Mouse (Mus musculus) effector memory CD4-positive, alpha-beta T cell, adult 7 months (primary cell): ENCODE measurements around the gene Vmn1r173. TPM values are rescaled to one million over a fixed set of nuclear protein-coding genes. Genes with fewer than 3 reads are reported as not detected.

ENCODE experiments used
- polyA plus RNA-seq: library from polyadenylated mRNA; unstranded; fragments of 100-300 nt; shearing (Covaris generic); gene quantifications from one replicate; pipeline ENCODE4 v1.2.1, GENCODE M21; 2017

Gene Vmn1r173
- polyA plus RNA-seq: 0.10 TPM

GRCm38 (mm10) chr7:23700403-23700802 lies at the start of gene Vmn1r173:
Gene Vmn1r173 (plus strand): TSS chr7:23700703.

DNA sequence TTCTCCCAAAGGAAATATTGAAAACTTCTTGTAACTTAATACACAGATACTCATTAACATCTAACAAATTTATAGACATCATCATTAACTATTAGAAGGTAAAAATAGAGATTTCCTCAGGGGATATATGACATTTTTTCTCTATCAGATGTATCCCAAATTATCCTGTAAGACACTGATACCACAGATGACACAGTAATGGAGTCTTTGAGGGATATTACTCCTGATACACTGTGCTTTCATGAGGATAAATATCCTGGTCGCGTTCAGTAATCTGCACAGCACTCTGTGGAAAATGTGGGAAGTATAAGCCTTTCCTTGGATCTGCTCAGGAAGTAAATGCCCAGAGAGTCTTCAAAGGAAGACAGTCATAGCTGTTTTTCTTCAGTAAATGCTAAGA lies 42.5 kb upstream of the Vmn1r173 start, which contains the start of gene Vmn1r172:
TSS of gene Vmn1r172 (plus strand) at position 301 of the 400 bp plus-strand sequence.

DNA sequence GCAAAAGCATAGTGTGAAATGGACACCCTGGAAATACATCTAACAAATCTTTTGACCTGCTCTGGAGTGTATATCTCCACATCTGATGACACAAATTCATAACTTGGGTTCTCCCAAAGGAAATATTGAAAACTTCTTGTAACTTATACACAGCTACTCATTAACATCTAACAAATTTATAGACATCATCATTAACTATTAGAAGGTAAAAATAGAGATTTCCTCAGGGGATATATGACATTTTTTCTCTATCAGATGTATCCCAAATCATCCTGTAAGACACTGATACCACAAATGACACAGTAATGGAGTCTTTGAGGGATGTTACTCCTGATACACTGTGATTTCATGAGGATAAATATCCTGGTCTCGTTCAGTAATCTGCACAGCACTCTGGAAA lies 51.5 kb downstream of the Vmn1r173 start, which contains the start of gene Vmn1r174:
TSS of gene Vmn1r174 (plus strand) at position 301 of the 400 bp plus-strand sequence.

Other genes starting within 250 kb of the Vmn1r173 start
- gene Vmn1r167, start 193.5 kb upstream of the Vmn1r173 start, polyA plus RNA-seq: not detected
- not detected for gene Vmn1r168, start 161.0 kb upstream of the Vmn1r173 start, polyA plus RNA-seq
- not detected for gene Vmn1r169, start 125.2 kb upstream of the Vmn1r173 start, polyA plus RNA-seq
- not detected for gene Vmn1r170, start 94.5 kb upstream of the Vmn1r173 start, polyA plus RNA-seq
- not detected for gene Vmn1r171, start 70.0 kb upstream of the Vmn1r173 start, polyA plus RNA-seq
- gene Vmn1r172, start 42.4 kb upstream of the Vmn1r173 start, polyA plus RNA-seq: not detected
- gene Vmn1r174, start 51.6 kb downstream of the Vmn1r173 start, polyA plus RNA-seq: not detected
- not detected for gene Vmn1r175, start 109.9 kb downstream of the Vmn1r173 start, polyA plus RNA-seq
- not detected for gene Vmn1r176, start 136.7 kb downstream of the Vmn1r173 start, polyA plus RNA-seq
- gene Vmn1r177, start 165.7 kb downstream of the Vmn1r173 start, polyA plus RNA-seq: not detected
- not detected for gene Vmn1r178, start 191.3 kb downstream of the Vmn1r173 start, polyA plus RNA-seq
- gene Vmn1r179, start 226.3 kb downstream of the Vmn1r173 start, polyA plus RNA-seq: 0.26 TPM
- gene Vmn1r180, start 249.9 kb downstream of the Vmn1r173 start, polyA plus RNA-seq: 0.07 TPM